Mouse (Mus musculus) neural tube, embryonic 10.5 days (tissue): ENCODE data around the gene Maco1.
"Not testable (repeated sequence)": the region's sequence is repeated elsewhere in the genome, so short reads cannot be mapped to it uniquely, and the experiment has no call there.

ENCODE experiments used
- DNase-seq: peaks from one replicate; pipeline ENCODE4 v3.0.0-alpha.2; 2017; ENCODE audit warnings: low spot score; ENCODE audit errors: extremely low spot score

Gene Maco1

DNA sequence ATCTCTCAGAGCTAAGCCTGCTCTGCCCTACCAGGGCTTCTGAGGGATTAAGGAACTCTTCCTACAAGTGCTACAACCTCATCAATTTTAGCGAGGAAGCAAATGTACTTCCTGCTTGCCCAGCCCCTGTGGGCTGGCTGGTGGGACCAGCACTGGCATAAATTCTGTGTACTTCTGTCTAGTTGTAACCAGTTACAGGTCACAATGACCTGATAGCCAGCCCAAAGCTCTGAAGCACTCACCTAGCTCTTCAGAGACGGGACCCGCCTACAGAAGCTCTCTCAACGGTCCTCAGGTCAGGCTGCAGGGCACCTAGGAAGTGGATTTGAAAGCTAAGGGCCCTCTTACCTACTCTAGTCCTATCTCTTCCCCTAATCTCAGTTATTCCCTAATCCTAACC is 35.4 kb downstream of the Maco1 start:
- DNase-seq, result no peak

DNA sequence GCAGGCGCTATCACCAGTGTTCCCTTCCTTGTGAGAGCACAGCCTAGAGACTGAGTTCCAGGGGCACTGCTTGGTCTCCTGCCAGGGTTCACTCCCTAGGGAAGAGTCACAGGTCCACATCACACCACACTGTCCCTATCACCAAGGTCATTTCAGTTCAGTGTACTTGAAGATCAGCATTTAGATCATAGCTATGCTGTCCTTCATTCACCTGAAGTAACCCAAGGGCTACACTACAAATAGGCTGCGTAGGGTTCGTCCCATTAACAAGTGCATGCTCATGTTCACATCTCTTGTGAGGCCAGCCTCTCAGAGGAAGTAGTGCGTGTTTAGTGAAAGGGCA is 38.9 kb downstream of the Maco1 start:
- DNase-seq, result no peak

DNA sequence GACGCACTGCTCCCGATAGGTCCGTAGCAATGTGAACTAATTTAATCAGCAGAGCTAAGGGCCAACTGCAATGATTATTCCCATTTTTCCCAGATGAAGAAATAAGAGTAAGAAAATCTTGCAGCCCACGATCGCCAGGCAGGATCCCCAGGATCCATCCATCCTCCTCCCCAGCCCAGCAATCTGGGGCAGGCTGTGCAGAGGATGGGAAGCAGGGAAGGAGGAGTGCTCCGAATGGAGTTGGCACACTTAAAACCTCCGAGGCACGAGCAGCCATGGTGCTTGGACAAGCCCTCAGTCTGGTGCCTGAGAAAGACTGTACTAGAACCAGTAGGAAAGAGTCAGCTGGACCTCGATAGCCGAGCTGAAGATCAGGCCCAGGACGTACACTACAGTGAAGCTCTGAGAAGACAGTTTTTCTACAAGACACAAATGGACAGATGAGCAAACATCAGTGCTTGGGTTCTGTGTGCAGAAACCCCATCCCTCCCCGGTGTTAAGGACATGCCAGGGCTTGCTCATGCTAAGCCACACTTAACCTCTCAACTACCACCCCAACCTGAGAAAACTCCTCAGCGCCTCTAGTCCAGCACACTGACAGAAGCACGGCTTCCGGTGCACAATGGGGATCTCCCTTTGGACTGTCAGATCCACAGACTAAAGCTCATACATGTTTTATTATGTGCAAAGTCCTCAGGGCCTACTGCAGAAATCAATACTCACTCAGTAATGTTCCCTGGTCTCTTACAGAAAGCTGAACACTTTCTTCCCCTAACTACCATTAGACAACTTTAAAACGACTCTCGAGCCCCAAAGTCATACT is 39.5 kb downstream of the Maco1 start:
- DNase-seq, result no peak

DNA sequence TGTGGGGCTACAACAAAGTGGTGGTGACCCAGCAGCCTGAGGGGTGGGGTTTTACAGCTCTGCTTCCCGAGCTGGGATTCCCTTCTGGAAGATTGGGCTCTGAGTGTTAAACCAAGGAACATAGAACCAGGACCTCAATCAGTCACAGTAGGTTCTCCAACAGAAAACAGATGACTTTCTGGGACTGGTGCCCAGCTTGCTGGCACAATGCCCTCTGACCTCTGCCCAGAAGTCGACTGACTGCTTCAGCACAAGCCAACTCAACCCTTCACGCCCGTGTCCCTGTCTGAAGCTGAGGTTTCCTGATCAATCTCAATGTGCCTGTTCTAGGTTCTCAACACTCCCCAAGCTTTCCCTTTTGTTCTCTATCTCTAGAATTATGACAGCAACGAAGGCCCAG is 48.4 kb downstream of the Maco1 start:
- no peak for DNase-seq

DNA sequence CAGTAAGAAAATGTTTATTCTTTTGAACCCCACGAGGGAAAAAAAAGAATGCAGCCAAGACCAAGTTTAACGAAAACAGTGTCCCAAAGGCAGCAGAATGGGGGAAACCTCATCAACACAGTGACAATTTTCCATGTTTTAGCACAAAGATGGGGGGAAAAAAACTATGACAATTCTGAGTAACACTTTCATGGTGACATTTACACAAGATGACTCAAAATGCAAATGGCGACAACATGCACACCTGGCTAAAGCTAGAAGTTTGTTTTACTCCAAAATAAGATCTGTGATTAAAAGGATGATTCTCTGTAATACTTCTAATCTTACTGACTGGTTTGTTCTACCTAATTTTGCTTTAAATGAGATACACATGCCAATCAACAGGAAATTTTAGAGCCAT is 50.4 kb downstream of the Maco1 start:
- no peak for DNase-seq

DNA sequence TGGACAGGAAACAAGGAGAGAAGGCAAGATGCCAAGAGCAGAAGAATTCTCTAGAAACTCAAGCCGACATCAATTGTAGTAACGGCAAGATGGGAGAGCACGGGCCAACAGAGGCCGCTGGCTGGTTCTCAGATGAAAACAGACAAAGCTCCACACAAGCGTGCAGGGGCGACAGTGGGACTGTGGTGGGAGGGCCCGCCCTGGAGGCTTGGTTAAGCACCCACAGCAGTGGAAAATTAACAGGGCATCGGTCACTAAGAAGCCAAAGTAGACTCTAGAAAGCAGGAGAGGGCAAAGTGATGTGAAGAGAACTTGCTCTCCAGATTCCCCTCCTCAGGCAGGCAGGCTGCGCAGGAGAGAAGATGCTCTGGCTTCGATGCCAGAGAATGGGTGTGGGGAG is 51.0 kb downstream of the Maco1 start:
- DNase-seq, result no peak

DNA sequence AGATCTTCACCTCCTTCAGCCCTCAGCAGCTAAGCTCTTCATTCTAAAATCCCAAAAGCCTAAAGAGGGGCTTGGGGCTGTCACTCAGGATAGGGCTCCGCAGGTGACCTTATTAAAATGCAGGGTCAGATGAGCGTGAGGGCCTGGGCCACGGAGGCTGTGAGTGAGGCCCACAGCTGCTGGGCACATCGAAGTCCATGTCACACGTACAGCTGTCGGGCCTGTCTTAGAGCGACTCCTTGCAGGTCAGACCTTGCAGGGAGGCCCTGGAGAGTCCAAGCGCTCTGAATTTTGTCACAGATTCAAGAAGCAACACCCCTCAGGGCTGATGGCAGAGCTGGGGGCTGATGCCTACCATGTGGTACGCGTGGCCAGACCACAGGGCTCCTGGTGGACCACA is 52.5 kb downstream of the Maco1 start:
- no peak for DNase-seq

DNA sequence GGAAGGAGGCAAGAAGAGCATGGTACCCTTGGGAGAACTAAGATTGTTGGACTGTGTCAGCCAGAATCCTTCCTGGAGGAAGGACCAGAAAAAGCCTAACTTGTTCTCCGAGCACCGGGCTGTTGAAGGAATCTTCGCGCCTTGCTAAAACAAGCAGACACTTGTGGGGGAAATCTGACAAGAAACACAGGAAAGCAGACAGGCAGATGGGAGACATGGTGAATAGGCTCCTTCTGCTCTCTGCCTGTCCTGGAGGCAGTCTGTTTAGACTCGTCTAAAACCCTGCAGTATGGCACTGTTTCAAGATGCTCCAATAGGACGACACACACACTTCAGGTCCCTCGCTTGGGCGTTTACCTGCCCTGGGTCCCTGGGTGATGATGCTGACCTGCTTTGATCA is 53.0 kb downstream of the Maco1 start:
- no peak for DNase-seq

DNA sequence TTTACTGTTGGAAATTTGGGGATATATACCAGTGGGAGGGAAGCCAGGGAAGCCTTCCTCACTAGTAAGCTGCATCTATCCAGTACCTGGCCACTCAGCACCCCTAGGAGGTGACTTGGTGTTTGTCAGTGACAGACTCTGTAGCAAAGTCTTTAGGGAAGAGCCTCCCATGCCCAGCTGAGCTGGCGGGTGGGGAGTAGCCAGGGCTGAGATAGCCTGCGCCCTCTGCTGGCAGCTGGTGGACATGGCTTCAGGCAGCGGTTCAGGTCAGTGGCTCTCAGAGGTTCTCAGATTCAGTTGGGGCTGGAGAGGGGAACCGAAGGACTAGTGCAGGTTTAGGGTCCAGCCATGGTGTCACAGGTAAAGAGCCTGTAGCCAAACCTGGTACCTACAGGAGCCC is 53.9 kb downstream of the Maco1 start:
- DNase-seq, result peak; percentile 84

DNA sequence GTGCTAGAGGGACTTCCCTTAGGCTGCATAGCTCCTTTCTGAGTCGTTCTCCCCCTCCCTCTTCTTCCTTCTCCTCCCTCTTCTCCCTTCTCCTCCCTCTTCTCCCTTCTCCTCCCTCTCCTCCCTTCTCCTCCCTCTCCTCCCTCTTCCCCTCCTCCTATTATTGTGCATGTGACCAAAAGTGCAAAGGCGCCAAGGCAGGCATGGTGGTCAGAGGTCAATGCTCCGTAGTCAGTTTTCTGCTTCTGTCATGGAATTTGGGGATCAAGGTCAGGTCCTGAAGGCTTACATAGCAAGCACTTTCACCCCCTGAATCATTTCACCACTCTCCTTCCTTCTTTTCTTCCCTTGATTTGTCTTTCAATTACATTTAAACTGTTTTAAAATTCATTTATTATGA is 54.3 kb downstream of the Maco1 start:
- DNase-seq, result no peak

DNA sequence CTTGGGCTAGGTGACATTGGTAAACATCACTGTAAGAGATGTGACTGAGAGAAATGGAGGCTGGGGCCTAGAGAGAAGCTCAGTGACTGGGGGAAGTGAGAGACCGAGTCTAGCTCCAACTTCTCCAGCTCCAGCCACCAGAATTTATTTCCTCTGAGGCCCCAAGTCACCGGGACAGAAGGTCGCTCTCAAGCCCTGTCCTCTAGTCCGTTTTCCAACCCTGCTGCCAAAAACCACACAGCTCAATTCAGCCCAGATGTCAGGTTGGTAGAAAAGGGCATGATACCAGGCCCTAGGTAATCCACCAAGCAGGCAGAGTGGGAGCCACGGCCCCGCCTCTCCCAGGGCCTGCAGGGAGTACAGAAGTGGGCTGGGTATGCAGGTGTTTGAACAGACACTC is 55.5 kb downstream of the Maco1 start:
- no peak for DNase-seq

DNA sequence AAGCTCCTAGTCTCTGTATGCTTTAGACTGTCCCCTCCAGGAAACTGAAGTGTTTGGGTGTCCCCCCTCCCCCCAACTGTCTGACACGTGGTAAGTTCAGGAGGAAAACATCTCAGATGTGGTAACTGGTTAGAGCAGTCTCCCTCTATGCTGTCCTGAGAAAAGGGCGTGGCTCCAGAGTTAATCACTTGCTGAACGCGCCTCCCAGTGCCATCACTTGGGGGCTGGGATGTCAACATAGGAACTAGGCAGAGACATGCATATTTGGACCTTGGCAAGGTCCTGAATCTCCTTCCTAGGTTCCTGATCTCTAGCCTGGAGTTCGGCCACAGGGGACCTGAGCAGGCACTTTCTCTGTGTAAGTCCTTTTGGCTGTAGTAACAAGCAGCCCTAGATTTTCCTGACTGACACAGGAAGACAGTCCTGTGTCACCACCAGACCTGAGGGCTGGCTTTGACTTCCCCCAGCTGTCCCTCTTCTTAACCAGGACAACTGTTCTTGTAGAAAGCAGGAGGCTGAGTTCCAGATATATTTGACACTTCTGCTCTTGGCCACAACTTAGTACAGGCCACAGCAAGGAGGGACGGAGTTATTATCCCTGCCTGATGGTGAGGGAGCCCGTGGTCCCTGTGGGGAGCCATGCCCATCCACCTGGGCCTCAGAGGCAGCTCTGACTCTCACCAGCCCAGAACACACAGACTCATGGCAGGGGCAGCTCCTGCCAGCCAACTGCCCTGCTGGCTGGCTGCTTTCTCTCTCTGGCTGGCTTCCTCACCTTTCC is 56.4 kb downstream of the Maco1 start:
- DNase-seq, result no peak

DNA sequence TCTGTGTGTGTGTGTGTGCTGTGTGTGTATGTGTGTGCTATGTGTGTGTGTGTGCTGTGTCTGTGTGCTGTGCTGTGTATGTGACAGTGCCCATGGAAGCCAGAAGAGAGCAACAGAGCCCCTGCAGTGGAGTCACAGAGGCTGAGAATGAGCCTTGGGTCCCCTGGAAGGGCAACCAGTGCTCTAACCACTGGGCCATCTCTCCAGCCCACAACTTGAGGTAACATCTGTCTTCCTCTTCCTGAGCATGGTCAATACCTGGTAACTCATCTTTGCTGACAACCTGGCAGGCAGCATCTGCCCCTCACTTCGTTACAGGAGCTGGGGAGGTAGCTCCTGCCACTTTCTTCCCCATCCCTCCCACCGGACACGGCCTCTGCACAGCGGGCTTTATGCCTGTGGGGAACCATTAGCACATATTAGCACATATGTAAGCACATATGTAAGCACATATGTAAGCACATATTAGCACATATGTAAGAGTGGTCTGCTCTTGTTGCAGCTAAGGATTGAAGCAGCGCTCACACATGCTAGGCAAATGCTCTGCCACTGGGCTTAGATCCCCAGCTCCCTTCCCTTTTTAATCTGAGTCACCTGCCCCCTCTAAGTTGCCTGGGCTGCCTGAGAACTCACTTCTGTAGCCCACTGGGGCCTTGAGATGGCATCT is 57.2 kb downstream of the Maco1 start:
- no peak for DNase-seq

DNA sequence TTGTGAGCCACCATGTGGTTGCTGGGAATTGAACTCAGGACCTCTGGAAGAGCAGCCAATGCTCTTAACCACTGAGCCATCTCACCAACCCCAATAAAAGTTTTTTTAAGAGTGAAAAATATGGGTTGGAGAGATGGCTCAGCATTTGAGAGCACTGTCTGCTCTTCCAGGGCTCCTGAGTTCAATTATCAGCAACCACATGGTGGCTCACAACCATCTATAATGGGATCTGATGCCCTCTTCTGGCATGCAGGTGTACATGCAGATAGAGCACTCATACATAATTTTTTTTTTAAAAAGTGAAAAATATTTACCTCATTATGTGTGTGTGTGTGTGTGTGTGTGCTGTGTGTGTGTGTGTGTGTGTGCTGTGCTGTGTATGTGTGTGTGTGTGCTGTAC is 58.2 kb downstream of the Maco1 start:
- not testable (repeated sequence) for DNase-seq

DNA sequence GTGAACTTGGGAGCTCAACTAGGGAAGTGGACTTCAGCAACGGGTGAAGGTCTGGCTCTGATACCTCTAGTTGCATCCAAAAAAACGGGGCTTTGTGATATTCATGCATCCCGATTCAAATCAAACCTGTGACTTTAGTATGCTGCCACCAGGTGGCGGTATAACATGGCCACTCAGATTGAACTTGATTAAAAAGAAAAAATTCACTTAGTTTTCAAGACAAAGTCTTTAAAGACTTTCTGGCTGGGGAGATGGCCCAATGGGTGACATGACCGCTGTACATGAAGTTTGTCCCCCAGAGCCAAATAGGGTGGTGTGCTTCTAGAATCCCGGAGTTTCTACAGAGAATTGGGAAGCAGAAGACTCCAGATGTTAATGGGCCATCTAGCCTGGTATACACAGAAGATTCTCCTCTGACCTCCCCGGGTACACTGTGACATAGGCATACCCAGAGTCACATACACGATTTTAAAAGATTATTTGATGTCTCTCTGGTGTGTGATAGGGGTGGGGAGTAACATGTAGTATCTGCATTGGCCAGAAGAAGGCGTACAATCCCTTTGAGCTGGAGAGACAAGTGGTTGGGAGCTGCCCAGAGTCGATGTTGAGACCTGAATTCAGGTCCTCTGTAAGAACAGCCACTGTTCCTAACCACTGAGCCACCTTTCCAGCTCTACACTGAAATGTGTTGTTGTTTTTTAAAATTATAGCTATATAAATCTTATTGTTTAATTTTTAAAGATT is 59.8 kb downstream of the Maco1 start:
- DNase-seq, result peak; percentile 52

DNA sequence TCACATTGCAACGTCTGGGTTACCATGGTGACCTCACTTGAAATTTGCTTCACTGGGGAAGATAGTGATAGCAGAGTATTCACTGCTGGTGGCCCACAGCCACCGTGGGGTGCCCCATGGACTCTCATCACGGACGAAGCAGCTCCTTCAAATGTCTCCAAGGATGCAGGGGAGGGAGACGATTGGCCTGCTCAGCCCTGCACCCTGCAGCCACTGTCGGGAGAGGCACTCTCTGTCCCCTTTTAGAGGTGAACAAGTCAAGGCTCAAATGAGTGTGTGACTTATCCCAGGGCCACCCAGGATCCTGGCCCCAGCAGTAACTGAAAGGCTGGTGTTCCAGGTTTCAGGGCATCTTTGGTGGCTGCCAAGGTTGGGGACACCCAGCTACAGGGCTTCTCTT is 61.4 kb downstream of the Maco1 start:
- DNase-seq, result no peak

DNA sequence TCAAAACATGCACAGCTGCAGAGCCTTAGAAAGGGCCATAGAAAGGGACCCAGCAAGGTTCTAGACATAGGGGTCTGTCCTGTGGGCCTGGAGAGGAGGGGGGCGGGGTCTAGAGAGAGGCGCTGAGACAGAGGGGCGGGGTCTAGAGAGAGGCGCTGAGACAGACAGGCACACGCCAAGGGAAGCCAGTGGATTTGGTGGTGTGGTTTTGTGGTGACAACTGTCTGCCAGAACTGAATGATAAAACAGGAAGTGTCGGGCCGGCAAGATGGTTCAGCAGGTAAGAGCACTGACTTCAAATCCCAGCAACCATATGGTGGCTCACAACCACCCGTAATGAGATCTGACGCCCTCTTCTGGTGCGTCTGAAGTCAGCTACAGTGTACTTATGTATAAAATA is 66.2 kb downstream of the Maco1 start:
- no peak for DNase-seq

DNA sequence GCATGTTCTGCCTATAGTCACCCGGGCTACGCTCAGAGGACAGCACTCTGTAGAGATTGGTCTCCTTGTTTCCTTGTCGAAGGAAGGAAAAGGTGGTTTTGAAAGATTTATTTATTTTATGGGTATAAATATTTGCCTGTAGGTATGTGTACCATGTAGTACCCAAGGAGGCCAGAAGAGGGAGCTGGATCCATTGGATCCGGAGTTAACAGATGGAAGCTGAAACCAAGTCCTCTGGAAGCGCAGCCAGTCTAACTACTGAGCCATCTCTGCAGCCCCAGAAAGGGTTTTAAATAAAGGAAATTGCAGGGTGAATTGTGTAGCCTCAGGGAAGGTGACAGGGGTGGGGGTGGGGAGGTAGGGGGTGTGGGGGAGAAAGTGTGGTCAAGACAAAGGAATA is 68.4 kb downstream of the Maco1 start:
- peak; percentile 52 for DNase-seq

DNA sequence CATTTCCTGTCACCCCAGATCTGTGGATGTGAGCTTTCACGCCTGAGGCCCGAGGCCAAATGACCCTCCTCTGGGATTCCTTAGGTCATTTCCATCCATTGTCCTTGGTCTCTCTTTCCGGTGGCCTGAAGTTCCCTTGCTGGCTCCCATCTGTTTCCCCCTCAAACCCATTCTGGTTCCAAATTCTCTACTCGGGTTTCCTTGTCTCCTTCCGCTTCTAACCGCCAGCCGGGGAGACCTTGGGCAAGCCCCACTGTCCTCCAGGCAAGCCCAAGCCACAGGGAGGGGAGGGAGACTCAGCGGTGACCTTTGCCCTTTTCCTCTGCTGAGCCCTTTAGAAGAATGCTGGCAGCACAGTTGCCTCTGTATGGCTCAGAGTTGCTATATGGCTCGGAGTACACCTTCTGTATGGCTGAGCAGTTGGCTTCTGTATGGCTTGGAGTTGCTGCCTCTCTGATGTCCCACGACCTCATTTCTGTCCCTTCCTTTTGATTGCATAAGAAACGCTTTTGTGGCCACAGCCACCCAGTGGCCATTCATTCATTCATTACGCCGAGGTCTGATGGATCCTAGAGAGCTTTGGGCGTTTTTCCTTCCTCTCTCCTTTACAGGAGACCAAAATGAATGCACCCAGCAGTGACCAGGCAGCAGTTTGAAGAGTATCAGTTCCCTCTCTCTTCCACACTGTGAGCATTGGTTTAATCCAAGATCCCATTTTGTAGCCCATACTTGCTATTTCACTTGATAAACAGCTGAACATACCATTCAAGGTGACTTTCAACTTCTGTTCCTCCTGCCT is 73.8 kb downstream of the Maco1 start:
- no peak for DNase-seq

DNA sequence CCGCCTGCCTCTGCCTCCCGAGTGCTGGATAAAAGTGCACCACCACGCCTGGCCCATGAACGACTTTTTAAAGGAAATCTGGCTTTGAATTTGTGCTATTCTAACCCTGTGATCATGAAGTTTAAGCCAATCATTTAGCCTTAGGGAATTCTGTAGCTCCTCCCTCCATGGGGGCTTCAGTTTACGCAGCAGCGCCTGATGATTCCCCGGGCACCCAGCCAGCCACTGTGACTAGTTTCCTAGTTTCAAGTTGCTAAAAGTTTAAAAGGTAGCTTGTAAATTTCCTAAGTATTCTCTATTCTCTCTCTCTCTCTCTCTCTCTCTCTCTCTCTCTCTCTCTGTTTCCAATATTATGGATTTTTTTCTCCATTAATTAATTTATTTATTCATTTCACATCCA is 76.9 kb downstream of the Maco1 start:
- no peak for DNase-seq
